Mouse (Mus musculus) brain, embryonic 14.5 days (tissue): ENCODE measurements around the gene Mroh8.

Source experiments
- CTCF ChIP-seq: fragments of 200-500 bp; IDR thresholded peaks from 2 replicates; pipeline ENCODE4 v1.5.1; 2012; ENCODE audit warnings: inconsistent platforms, mild to moderate bottlenecking, moderate library complexity, borderline replicate concordance; ENCODE audit not compliant: insufficient read depth, insufficient read length; ENCODE audit errors: extremely low read depth
- POLR2A ChIP-seq: fragments of 200-500 bp; IDR thresholded peaks from 2 replicates; pipeline ENCODE4 v1.6.1; 2012; ENCODE audit warnings: mild to moderate bottlenecking, inconsistent platforms, borderline replicate concordance; ENCODE audit not compliant: poor library complexity, insufficient read depth, insufficient read length, severe bottlenecking; ENCODE audit errors: extremely low read depth

- no peak for TF ChIP-seq CTCF
- TF ChIP-seq POLR2A: no peak
Observed at GRCm38 (mm10) chr2:157300051-157300450, 20.7 kb upstream of the Mroh8 start.
